ENCODE assay signal across 12 mouse cellular contexts in the genomic region with DNA sequence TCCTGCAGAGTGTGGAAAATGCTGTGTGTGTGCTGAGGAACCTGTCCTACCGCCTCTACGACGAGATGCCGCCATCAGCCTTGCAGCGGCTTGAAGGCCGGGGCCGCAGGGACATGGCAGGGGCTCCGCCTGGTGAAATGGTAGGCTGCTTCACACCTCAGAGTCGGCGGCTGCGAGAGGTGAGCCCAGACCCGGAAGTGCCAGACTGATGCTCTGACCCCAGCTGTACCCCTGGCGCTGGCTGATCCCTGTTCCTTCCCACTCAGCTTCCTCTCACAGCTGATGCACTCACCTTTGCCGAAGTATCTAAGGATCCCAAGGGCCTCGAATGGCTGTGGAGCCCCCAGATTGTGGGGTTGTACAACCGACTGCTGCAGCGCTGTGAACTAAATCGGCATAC. TPM values are rescaled to one million over a fixed set of nuclear protein-coding genes. Genes with fewer than 3 reads are reported as not detected.
A peak's percentile ranks its signal among the peaks of the same experiment; 100 is the strongest.
DNase-seq lines count a peak whose midpoint lies in the region; ATAC-seq and TF ChIP-seq lines count a peak whose summit lies in the region.
"Had no signal": no experiment of that assay in that cellular context is flagged by ENCODE, and none has a peak within 500 bp of the region (broad histone marks: within the 10 kb centered on the region; RNA-seq: fewer than 3 reads in every experiment).

No protein-coding gene starts in this region.

- no peaks in the 10 kb centered on the region for H3K9me3 ChIP-seq in hindbrain, embryonic 12.5 days (replicated peaks)
- no peaks in the 10 kb centered on the region for H3K9me3 ChIP-seq in hindbrain, embryonic 11.5 days (ENCODE audit: control insufficient read depth, low read length)
- H3K9me3 ChIP-seq in CH12.LX (replicated peaks; ENCODE audit: low read length): no peaks in the 10 kb centered on the region
- no peaks in the 10 kb centered on the region for H3K9me3 ChIP-seq in embryonic facial prominence, embryonic 11.5 days (replicated peaks; ENCODE audit: control insufficient read depth, low read length)
- H3K9me3 ChIP-seq: hindbrain, embryonic 15.5 days had no signal

- peaks cover 60% of the 10 kb centered on the region for H3K27me3 ChIP-seq in hindbrain, embryonic 12.5 days
- peaks cover 16% of the 10 kb centered on the region for H3K27me3 ChIP-seq in hindbrain, embryonic 11.5 days (ENCODE audit: control insufficient read depth, insufficient read depth, low read length)
- H3K27me3 ChIP-seq in CH12.LX (replicated peaks): no peaks in the 10 kb centered on the region
- H3K27me3 ChIP-seq in embryonic facial prominence, embryonic 11.5 days (ENCODE audit: control insufficient read depth, insufficient read depth, low read length): peaks cover 11% of the 10 kb centered on the region
- H3K27me3 ChIP-seq: Patski had no signal

- in situ Hi-C loops in CH12.LX (cut with MboI; ENCODE audit: low pct_ligation_motif_present, low pct_unique_long_range_greater_than_20kb, low sequenced_read_pairs): loop anchor here (5.0 kb wide), 1 partner anchor 36 kb away; no protein-coding TSS in a partner anchor

- no peak for TF ChIP-seq POLR2A in CH12.LX (IDR thresholded peaks at IDR 0.05; ENCODE audit: low read depth, low read length)

- dilution Hi-C loops in CH12.LX (cut with MboI; ENCODE audit: extremely low pct_ligation_motif_present, extremely low pct_unique_long_range_greater_than_20kb, low sequenced_read_pairs): no loop called here

- WGBS in hindbrain, embryonic 12.5 days: 22% methylated on average over 15 of the region's 18 CpGs
- 25% methylated on average over 18 of the region's 18 CpGs for WGBS in hindbrain, embryonic 11.5 days
- WGBS in embryonic facial prominence, embryonic 11.5 days: 23% methylated on average over 18 of the region's 18 CpGs

- peaks cover 6% of the 10 kb centered on the region; the same call in 1 of the 2 replicates for H3K79me2 ChIP-seq in CH12.LX (replicated peaks; ENCODE audit: control insufficient read depth, extremely low read depth, insufficient read depth, poor library complexity, severe bottlenecking)

- H3K9ac ChIP-seq in hindbrain, embryonic 12.5 days: 0 out of 2 replicates have a peak overlapping the region, but pooled peaks have one; percentile 18
- no peak overlapping the region for H3K9ac ChIP-seq in hindbrain, embryonic 11.5 days (ENCODE audit: low read depth, low read length)
- H3K9ac ChIP-seq in CH12.LX (ENCODE audit: insufficient read depth, low read depth): peak overlapping the region; percentile 81
- H3K9ac ChIP-seq in embryonic facial prominence, embryonic 11.5 days (replicated peaks; ENCODE audit: low read length): peak overlapping the region; percentile 41; the same call in 1 of the 2 replicates
- H3K9ac ChIP-seq: hindbrain, embryonic 15.5 days; lung, embryonic 14.5 days had no signal

- H3K36me3 ChIP-seq in hindbrain, embryonic 12.5 days: no peaks in the 10 kb centered on the region
- no peaks in the 10 kb centered on the region for H3K36me3 ChIP-seq in hindbrain, embryonic 11.5 days (ENCODE audit: control insufficient read depth, insufficient read depth, low read length)
- peaks cover 26 to 43% of the 10 kb centered on the region in 2 experiments for H3K36me3 ChIP-seq in CH12.LX (replicated peaks in 1 of 2; ENCODE audit: control insufficient read depth in 1 of 2, insufficient read depth in 1 of 2, low read length in 1 of 2)
- H3K36me3 ChIP-seq in embryonic facial prominence, embryonic 11.5 days (replicated peaks; ENCODE audit: control insufficient read depth, insufficient read depth, low read depth, low read length): no peaks in the 10 kb centered on the region
- H3K36me3 ChIP-seq: hindbrain, embryonic 15.5 days had no signal

- no peak overlapping the region for H3K27ac ChIP-seq in hindbrain, embryonic 12.5 days
- no peak overlapping the region for H3K27ac ChIP-seq in hindbrain, embryonic 11.5 days (ENCODE audit: low read depth, low read length)
- H3K27ac ChIP-seq in CH12.LX (ENCODE audit: insufficient read depth, low read depth): peak overlapping the region; percentile 61
- no peak overlapping the region for H3K27ac ChIP-seq in embryonic facial prominence, embryonic 11.5 days (replicated peaks; ENCODE audit: low read depth, low read length)
- H3K27ac ChIP-seq: hindbrain, embryonic 15.5 days had no signal

- TF ChIP-seq CTCF in CH12.LX (conservative IDR thresholded peaks at IDR 0.05 in 1 of 2, IDR thresholded peaks at IDR 0.05 in 1 of 2; ENCODE audit: low read depth in 2 of 2, low read length in 2 of 2): no peak

- peak overlapping the region; percentile 30; the same call in 1 of the 2 replicates for H3K4me2 ChIP-seq in hindbrain, embryonic 12.5 days (replicated peaks)
- no peak overlapping the region; the same call in 1 of the 2 replicates for H3K4me2 ChIP-seq in hindbrain, embryonic 11.5 days (replicated peaks; ENCODE audit: low read depth, low read length)
- peak overlapping the region; percentile 81 for H3K4me2 ChIP-seq in CH12.LX (ENCODE audit: insufficient read depth, low read depth, poor library complexity, severe bottlenecking)
- peak overlapping the region; percentile 16; the same call in 1 of the 2 replicates for H3K4me2 ChIP-seq in embryonic facial prominence, embryonic 11.5 days (ENCODE audit: low read depth, low read length)
- H3K4me2 ChIP-seq: hindbrain, embryonic 15.5 days; lung, embryonic 14.5 days had no signal

- no peak for TF ChIP-seq RAD21 in CH12.LX (IDR thresholded peaks at IDR 0.05; ENCODE audit: low read depth, low read length)

- peaks cover 13% of the 10 kb centered on the region for H3K4me1 ChIP-seq in hindbrain, embryonic 12.5 days
- H3K4me1 ChIP-seq in hindbrain, embryonic 11.5 days (replicated peaks; ENCODE audit: control insufficient read depth, insufficient read depth, low read length): peaks cover 2% of the 10 kb centered on the region
- H3K4me1 ChIP-seq in CH12.LX (ENCODE audit: control insufficient read depth in 1 of 2, insufficient read depth in 2 of 2): peaks cover 24 to 37% of the 10 kb centered on the region in 2 experiments
- H3K4me1 ChIP-seq in embryonic facial prominence, embryonic 11.5 days (ENCODE audit: control insufficient read depth, insufficient read depth, low read length): no peaks in the 10 kb centered on the region; the same call in 1 of the 2 replicates

- no peak for ATAC-seq in hindbrain, embryonic 12.5 days (ENCODE audit: low FRiP score)
- no peak for ATAC-seq in hindbrain, embryonic 11.5 days (ENCODE audit: low FRiP score)
- ATAC-seq in embryonic facial prominence, embryonic 11.5 days (replicated peaks; ENCODE audit: insufficient number of reproducible peaks, low FRiP score, low TSS enrichment, low read depth): no peak
- ATAC-seq in megakaryocyte-erythroid progenitor cell, adult 5-6 weeks (replicated peaks; ENCODE audit: low FRiP score, low TSS enrichment, poor library complexity, severe bottlenecking): 0 out of 2 replicates have a peak, but pooled peaks have one; percentile 32
- ATAC-seq in cerebellum, adult (ENCODE audit: insufficient number of reproducible peaks, low FRiP score, low TSS enrichment): no peak
- ATAC-seq: Patski had no signal

- 0 out of 2 replicates have a peak overlapping the region, but pooled peaks have one; percentile 6 for H3K4me3 ChIP-seq in hindbrain, embryonic 12.5 days
- H3K4me3 ChIP-seq in hindbrain, embryonic 11.5 days (ENCODE audit: low read depth, low read length): no peak overlapping the region
- H3K4me3 ChIP-seq in CH12.LX (replicated peaks in 1 of 3; ENCODE audit: low read depth in 2 of 3, low read length in 2 of 3, poor library complexity in 1 of 3): peak overlapping the region; percentile 84 to 90 (median 86)
- H3K4me3 ChIP-seq in embryonic facial prominence, embryonic 11.5 days (ENCODE audit: low read depth, low read length): no peak overlapping the region
- H3K4me3 ChIP-seq: hindbrain, embryonic 15.5 days had no signal

- TF ChIP-seq EP300 in CH12.LX (IDR thresholded peaks at IDR 0.05; ENCODE audit: low read length): no peak

- no peak for DNase-seq in hindbrain, embryonic 11.5 days (ENCODE audit: low spot score)
- peak; percentile 22 for DNase-seq in CH12.LX (ENCODE audit: extremely low read depth)
- DNase-seq in embryonic facial prominence, embryonic 11.5 days (ENCODE audit: low spot score): no peak
- DNase-seq in retina, postnatal 1 day: no peak
- no peak for DNase-seq in adrenal gland, adult 2 months
- DNase-seq: cerebellum, postnatal 14 days; lung, embryonic 14.5 days had no signal

RNA-seq across cellular contexts. Expression of a gene that starts 10.5 kb away (rescaled TPM):
- polyA plus RNA-seq in hindbrain, embryonic 12.5 days (2016; fragmentation: Nextera tagmentation; extraction: Ambion mirVana): 3.1 and 4.5 TPM in 2 replicates
- polyA plus RNA-seq in hindbrain, embryonic 11.5 days (2014; fragmentation: Nextera tagmentation; extraction: Ambion mirVana): 2.0 and 2.6 TPM in 2 replicates
- total RNA-seq in CH12.LX (2012; rRNA removed): 52.8 and 63.1 TPM in 2 replicates
- total RNA-seq in CH12.LX (2014; rRNA removed): 23.9 and 25.3 TPM in 2 replicates
- 37.8 and 38.0 TPM in 2 replicates for polyA plus RNA-seq in CH12.LX (2012; ENCODE audit: insufficient read length, low read depth)
- polyA plus RNA-seq in embryonic facial prominence, embryonic 11.5 days (2014; fragmentation: Nextera tagmentation; extraction: Ambion mirVana): 3.1 and 3.5 TPM in 2 replicates
- total RNA-seq in megakaryocyte-erythroid progenitor cell, adult 5-6 weeks (2014; fragmentation: Nextera tagmentation): 0.17 and 11.2 TPM in 2 replicates
- total RNA-seq in megakaryocyte-erythroid progenitor cell, adult 5-6 weeks (2017): 2.8 TPM in 1 of 2 replicates, not detected in the other
- total RNA-seq in adrenal gland, adult 2 months (2021): 1 to 10 TPM in 1 of 2 experiments, under 1 TPM in 1; 0.89 to 1.5 TPM
- polyA plus RNA-seq in adrenal gland, adult 2 months (2012; rRNA removed): 0.68 and 1.4 TPM in 2 replicates

RNA-seq across cellular contexts. Expression of a gene that starts 11.9 kb away (rescaled TPM):
- polyA plus RNA-seq in hindbrain, embryonic 12.5 days (2016; fragmentation: Nextera tagmentation; extraction: Ambion mirVana): 1.7 and 2.6 TPM in 2 replicates
- 1.0 and 2.1 TPM in 2 replicates for polyA plus RNA-seq in hindbrain, embryonic 11.5 days (2014; fragmentation: Nextera tagmentation; extraction: Ambion mirVana)
- total RNA-seq in CH12.LX (2012; rRNA removed) (12.9 and 19.2 TPM in 2 replicates), CH12.LX (2014; rRNA removed) (13.2 and 15.6 TPM in 2 replicates)
- 15.2 and 16.1 TPM in 2 replicates for polyA plus RNA-seq in CH12.LX (2012; ENCODE audit: insufficient read length, low read depth)
- polyA plus RNA-seq in embryonic facial prominence, embryonic 11.5 days (2014; fragmentation: Nextera tagmentation; extraction: Ambion mirVana): 1.6 and 1.8 TPM in 2 replicates
- total RNA-seq in megakaryocyte-erythroid progenitor cell, adult 5-6 weeks (2014; fragmentation: Nextera tagmentation): 14.0 and 24.8 TPM in 2 replicates
- total RNA-seq in megakaryocyte-erythroid progenitor cell, adult 5-6 weeks (2017): 7.1 and 13.0 TPM in 2 replicates
- total RNA-seq in adrenal gland, adult 2 months (2021): 1 to 10 TPM; 2.8 to 5.3 TPM
- polyA plus RNA-seq in adrenal gland, adult 2 months (2012; rRNA removed): 6.7 and 8.7 TPM in 2 replicates

RNA-seq across cellular contexts. Expression of a gene that starts 27.6 kb away (rescaled TPM):
- polyA plus RNA-seq in hindbrain, embryonic 12.5 days (2016; fragmentation: Nextera tagmentation; extraction: Ambion mirVana): 46.1 and 46.5 TPM in 2 replicates
- polyA plus RNA-seq in hindbrain, embryonic 11.5 days (2014; fragmentation: Nextera tagmentation; extraction: Ambion mirVana): 15.1 and 18.1 TPM in 2 replicates
- total RNA-seq in CH12.LX (2012; rRNA removed) (11.2 and 13.1 TPM in 2 replicates), CH12.LX (2014; rRNA removed) (0.70 and 0.91 TPM in 2 replicates)
- 2.9 TPM in 2 replicates for polyA plus RNA-seq in CH12.LX (2012; ENCODE audit: insufficient read length, low read depth)
- polyA plus RNA-seq in embryonic facial prominence, embryonic 11.5 days (2014; fragmentation: Nextera tagmentation; extraction: Ambion mirVana): 15.8 and 19.4 TPM in 2 replicates
- total RNA-seq in megakaryocyte-erythroid progenitor cell, adult 5-6 weeks (2014; fragmentation: Nextera tagmentation): 0.20 and 0.70 TPM in 2 replicates
- not detected in 2 replicates for total RNA-seq in megakaryocyte-erythroid progenitor cell, adult 5-6 weeks (2017)
- total RNA-seq in adrenal gland, adult 2 months (2021): 1 to 10 TPM; 1.4 to 3.0 TPM
- 1.7 and 5.1 TPM in 2 replicates for polyA plus RNA-seq in adrenal gland, adult 2 months (2012; rRNA removed)

RNA-seq across cellular contexts. Expression of a gene that starts 29.1 kb away (rescaled TPM):
- polyA plus RNA-seq in hindbrain, embryonic 12.5 days (2016; fragmentation: Nextera tagmentation; extraction: Ambion mirVana): 0.59 and 0.81 TPM in 2 replicates
- polyA plus RNA-seq in hindbrain, embryonic 11.5 days (2014; fragmentation: Nextera tagmentation; extraction: Ambion mirVana): 0.48 and 0.70 TPM in 2 replicates
- total RNA-seq in CH12.LX (2012; rRNA removed) (0.04 TPM in 2 replicates), CH12.LX (2014; rRNA removed) (not detected in 2 replicates)
- not detected in 2 replicates for polyA plus RNA-seq in CH12.LX (2012; ENCODE audit: insufficient read length, low read depth)
- polyA plus RNA-seq in embryonic facial prominence, embryonic 11.5 days (2014; fragmentation: Nextera tagmentation; extraction: Ambion mirVana): 1.2 and 1.3 TPM in 2 replicates
- total RNA-seq in megakaryocyte-erythroid progenitor cell, adult 5-6 weeks (2014; fragmentation: Nextera tagmentation): not detected in 2 replicates
- total RNA-seq in megakaryocyte-erythroid progenitor cell, adult 5-6 weeks (2017): not detected in 2 replicates
- under 1 TPM in 1 of 2 experiments, not detected in 1; 0.17 TPM for total RNA-seq in adrenal gland, adult 2 months (2021)
- 0.17 and 0.25 TPM in 2 replicates for polyA plus RNA-seq in adrenal gland, adult 2 months (2012; rRNA removed)

RNA-seq across cellular contexts. Expression of a gene that starts 33.7 kb away (rescaled TPM):
- 76.0 and 76.5 TPM in 2 replicates for polyA plus RNA-seq in hindbrain, embryonic 12.5 days (2016; fragmentation: Nextera tagmentation; extraction: Ambion mirVana)
- 65.2 and 73.5 TPM in 2 replicates for polyA plus RNA-seq in hindbrain, embryonic 11.5 days (2014; fragmentation: Nextera tagmentation; extraction: Ambion mirVana)
- total RNA-seq in CH12.LX (2012; rRNA removed): 10.6 and 12.0 TPM in 2 replicates
- 2.5 and 2.9 TPM in 2 replicates for total RNA-seq in CH12.LX (2014; rRNA removed)
- polyA plus RNA-seq in CH12.LX (2012; ENCODE audit: insufficient read length, low read depth): 22.9 and 33.5 TPM in 2 replicates
- 67.3 and 69.6 TPM in 2 replicates for polyA plus RNA-seq in embryonic facial prominence, embryonic 11.5 days (2014; fragmentation: Nextera tagmentation; extraction: Ambion mirVana)
- total RNA-seq in megakaryocyte-erythroid progenitor cell, adult 5-6 weeks (2014; fragmentation: Nextera tagmentation): 59.0 and 64.0 TPM in 2 replicates
- 14.0 and 21.1 TPM in 2 replicates for total RNA-seq in megakaryocyte-erythroid progenitor cell, adult 5-6 weeks (2017)
- total RNA-seq in adrenal gland, adult 2 months (2021): 10 to 100 TPM; 27.7 to 37.9 TPM
- 38.2 and 41.7 TPM in 2 replicates for polyA plus RNA-seq in adrenal gland, adult 2 months (2012; rRNA removed)

Comparison
In these comparisons a context has a peak if more than half of its experiments do, and no peak if none do; other contexts are left out.
1. H3K4me3 ChIP-seq: peak in hindbrain, embryonic 12.5 days (single experiment) and CH12.LX (3 of 3); none in hindbrain, embryonic 11.5 days (single experiment) and embryonic facial prominence, embryonic 11.5 days (single experiment).